Mouse (Mus musculus) kidney, postnatal 4 days (tissue): ENCODE results near the gene Smox.
"Not testable (repeated sequence)": the region's sequence is repeated elsewhere in the genome, so short reads cannot be mapped to it uniquely, and the experiment has no call there.

Experiments
- DNase-seq, 2 experiments: peaks; one replicate each; pipeline ENCODE4 v3.0.0; 2021; ENCODE audit warnings: mixed read lengths in 2 of 2

The Smox gene

GRCm38 (mm10) chr2:131491196-131491595 is at the start of gene Smox:
Gene Smox, plus strand, starts transcription at chr2:131491496.
- DNase-seq, result no peak

GRCm38 (mm10) chr2:131443084-131443890 is 48.0 kb upstream of the Smox start:
- no peak for DNase-seq

GRCm38 (mm10) chr2:131443891-131444190 is 47.5 kb upstream of the Smox start:
- no peak for DNase-seq

GRCm38 (mm10) chr2:131446416-131446982 is 44.8 kb upstream of the Smox start:
- no peak for DNase-seq

- no peak for DNase-seq
These were observed 43.5 kb upstream of the Smox start for GRCm38 (mm10) chr2:131447566-131448330.

- DNase-seq, result no peak
These were observed 42.9 kb upstream of the Smox start for GRCm38 (mm10) chr2:131448353-131448752.

- no peak for DNase-seq
These were observed 41.6 kb upstream of the Smox start for GRCm38 (mm10) chr2:131449720-131450119.

GRCm38 (mm10) chr2:131450491-131450890 is 40.8 kb upstream of the Smox start:
- no peak for DNase-seq

GRCm38 (mm10) chr2:131457728-131458127 is 33.6 kb upstream of the Smox start:
- DNase-seq, result peak in 1 of 2 experiments; percentile 19

- peak; percentile 34 to 53 for DNase-seq
These were observed 30.2 kb upstream of the Smox start for GRCm38 (mm10) chr2:131460946-131461682.

GRCm38 (mm10) chr2:131462991-131463390 is 28.3 kb upstream of the Smox start:
- DNase-seq, result no peak

GRCm38 (mm10) chr2:131464147-131464546 is 27.1 kb upstream of the Smox start:
- no peak for DNase-seq

- no peak for DNase-seq
These were observed 24.6 kb upstream of the Smox start for GRCm38 (mm10) chr2:131466732-131467131.

- no peak for DNase-seq
These were observed 21.4 kb upstream of the Smox start for GRCm38 (mm10) chr2:131469916-131470315.

- no peak for DNase-seq
These were observed 17.5 kb upstream of the Smox start for GRCm38 (mm10) chr2:131473749-131474148.

- not testable (repeated sequence) for DNase-seq
These were observed 14.2 kb upstream of the Smox start for GRCm38 (mm10) chr2:131477105-131477504.

- no peak for DNase-seq
These were observed 13.4 kb upstream of the Smox start for GRCm38 (mm10) chr2:131477917-131478316.

GRCm38 (mm10) chr2:131478349-131478748 is 12.9 kb upstream of the Smox start:
- no peak for DNase-seq

- no peak for DNase-seq
These were observed 12.4 kb upstream of the Smox start for GRCm38 (mm10) chr2:131478916-131479315.

GRCm38 (mm10) chr2:131481733-131482132 is 9.6 kb upstream of the Smox start:
- no peak for DNase-seq

- DNase-seq, result no peak
These were observed 8.8 kb upstream of the Smox start for GRCm38 (mm10) chr2:131482478-131482877.

- DNase-seq, result no peak
These were observed 7.7 kb upstream of the Smox start for GRCm38 (mm10) chr2:131483562-131483961.

- no peak for DNase-seq
These were observed 7.1 kb upstream of the Smox start for GRCm38 (mm10) chr2:131484182-131484581.
